Mouse (Mus musculus): ENCODE results near the gene Olfr776.
"Not testable (repeated sequence)": the region's sequence is repeated elsewhere in the genome, so short reads cannot be mapped to it uniquely, and the experiment has no call there.

Gene Olfr776

GRCm38 (mm10) chr10:129258827-129259226 is at the start of gene Olfr776:
Gene Olfr776 (plus strand): TSS chr10:129259127.
- CTCF ChIA-PET = no interaction called here

- CTCF ChIA-PET = no interaction called here
Observed at GRCm38 (mm10) chr10:129230737-129231136, 28.2 kb upstream of the Olfr776 start.

- CTCF ChIA-PET = no interaction called here
Observed at GRCm38 (mm10) chr10:129235904-129236303, 23.0 kb upstream of the Olfr776 start, which contains the start of gene Olfr774. Gene Olfr774 (plus strand): TSS chr10:129236204.

- CTCF ChIA-PET = no interaction called here
Observed at GRCm38 (mm10) chr10:129248112-129248511, 10.8 kb upstream of the Olfr776 start, which contains the start of gene Olfr775. Gene Olfr775 (plus strand): TSS chr10:129248412.

- CTCF ChIA-PET = no interaction called here
Observed at GRCm38 (mm10) chr10:129271081-129271535, 12.2 kb downstream of the Olfr776 start, which contains the start of gene Olfr777. Gene Olfr777 (minus strand): TSS chr10:129271485.

- CTCF ChIA-PET = not testable (repeated sequence)
Observed at GRCm38 (mm10) chr10:129312973-129313372, 54.0 kb downstream of the Olfr776 start.

GRCm38 (mm10) chr10:129313521-129313920 is 54.6 kb downstream of the Olfr776 start:
- CTCF ChIA-PET = not testable (repeated sequence)
